Mouse (Mus musculus) liver, embryonic 13.5 days (tissue): ENCODE results near the gene 9430007A20Rik. TPM values are rescaled to one million over a fixed set of nuclear protein-coding genes. Genes with fewer than 3 reads are reported as not detected.
"Not testable (repeated sequence)": the region's sequence is repeated elsewhere in the genome, so short reads cannot be mapped to it uniquely, and the experiment has no call there.

ENCODE experiments used
- ATAC-seq: fragments of 200-750 bp; cut with Nextera tagmentation; 2 replicates; pipeline ENCODE4 v1.8.0; 2017; ENCODE audit warnings: low read depth, mild to moderate bottlenecking, moderate number of reproducible peaks, moderate library complexity
- DNase-seq: peaks from one replicate; pipeline ENCODE4 v3.0.0; 2022
- H3K27ac ChIP-seq: fragments of 300-500 bp; sonication (generic); 2 replicates; pipeline ENCODE4 v1.5.1; 2015; ENCODE audit warnings: moderate library complexity, mild to moderate bottlenecking, inconsistent platforms
- H3K27me3 ChIP-seq: fragments of 300-500 bp; sonication (generic); 2 replicates; pipeline ENCODE4 v1.6.1; 2015; ENCODE audit warnings: mild to moderate bottlenecking, inconsistent platforms
- H3K36me3 ChIP-seq: fragments of 300-500 bp; sonication (generic); 2 replicates; pipeline ENCODE4 v1.6.1; 2015; ENCODE audit warnings: mild to moderate bottlenecking, inconsistent platforms
- H3K4me1 ChIP-seq: fragments of 300-500 bp; sonication (generic); replicated peaks from 2 replicates; pipeline ENCODE4 v1.6.1; 2015; ENCODE audit warnings: inconsistent platforms
- H3K4me2 ChIP-seq: fragments of 300-500 bp; sonication (generic); 2 replicates; pipeline ENCODE4 v1.6.1; 2015; ENCODE audit warnings: inconsistent platforms, mild to moderate bottlenecking, moderate library complexity
- H3K4me3 ChIP-seq: fragments of 300-500 bp; sonication (generic); replicated peaks from 2 replicates; pipeline ENCODE4 v1.5.1; 2015; ENCODE audit warnings: mild to moderate bottlenecking, inconsistent platforms
- H3K9ac ChIP-seq: fragments of 300-500 bp; sonication (generic); 2 replicates; pipeline ENCODE4 v1.6.1; 2015; ENCODE audit warnings: mild to moderate bottlenecking, inconsistent platforms
- H3K9me3 ChIP-seq: fragments of 300-500 bp; sonication (generic); replicated peaks from 2 replicates; pipeline ENCODE4 v1.6.1; 2016; ENCODE audit warnings: inconsistent platforms
- whole genome bisulfite sequencing: fragments of 180-500 bp; shearing (Covaris S2); methylation state at CpG from one replicate; pipeline ENCODE4 v1.1.7; 2015; ENCODE audit not compliant: insufficient replicate concordance; 5-methylcytosine and 5-hydroxymethylcytosine counted together
- polyA plus RNA-seq: library from polyadenylated mRNA; unstranded; fragments of >200 nt; fragmentation: Nextera tagmentation; extraction: Ambion mirVana; gene quantifications from 2 replicates; pipeline ENCODE4 v1.2.1, GENCODE M21; 2015

The 9430007A20Rik gene
- not detected in 2 replicates for polyA plus RNA-seq

- Histone ChIP-seq H3K9me3 (peaks cover 6% of the 10 kb centered on the region; the same call in 1 of the 2 replicates), H3K4me1 (no peaks in the 10 kb centered on the region), H3K36me3 (no peaks in the 10 kb centered on the region), H3K4me3 (no peak within 1 kb of the TSS), H3K4me2 (no peak within 1 kb of the TSS), H3K27me3 (no peaks in the 10 kb centered on the region), H3K9ac (no peak within 1 kb of the TSS), H3K27ac (no peak within 1 kb of the TSS)
- ATAC-seq (no peak), DNase-seq (no peak)
- 54% methylated on average over 5 of the region's 5 CpGs for WGBS
Observed at GRCm38 (mm10) chr4:144519522-144519921, at the start of gene 9430007A20Rik. TSS of gene 9430007A20Rik (plus strand) at chr4:144519822.

- Histone ChIP-seq H3K4me3 (no peak overlapping the region), H3K9me3 (no peaks in the 10 kb centered on the region), H3K27ac (no peak overlapping the region), H3K4me1 (no peaks in the 10 kb centered on the region), H3K4me2 (no peak overlapping the region), H3K36me3 (no peaks in the 10 kb centered on the region), H3K9ac (no peak overlapping the region), H3K27me3 (no peaks in the 10 kb centered on the region)
- ATAC-seq, result no peak
- no peak for DNase-seq
Observed at GRCm38 (mm10) chr4:144493331-144493730, 26.3 kb upstream of the 9430007A20Rik start.

- H3K9me3 ChIP-seq, result peaks cover 9% of the 10 kb centered on the region; the same call in 1 of the 2 replicates
- no peak overlapping the region for H3K9ac ChIP-seq
- no peaks in the 10 kb centered on the region for H3K4me1 ChIP-seq
- DNase-seq (no peak), ATAC-seq (no peak)
- no peak overlapping the region for H3K27ac ChIP-seq
- 41% methylated on average over 1 of the region's 1 CpGs for WGBS
- no peak overlapping the region for H3K4me2 ChIP-seq
- no peak overlapping the region for H3K4me3 ChIP-seq
- H3K27me3 ChIP-seq, result no peaks in the 10 kb centered on the region
- H3K36me3 ChIP-seq, result no peaks in the 10 kb centered on the region
Observed at GRCm38 (mm10) chr4:144506518-144506917, 13.1 kb upstream of the 9430007A20Rik start.

- no peak overlapping the region for H3K9ac ChIP-seq
- no peak overlapping the region for H3K4me2 ChIP-seq
- WGBS, result 47% methylated on average over 1 of the region's 1 CpGs
- no peaks in the 10 kb centered on the region for H3K4me1 ChIP-seq
- DNase-seq (no peak), ATAC-seq (no peak)
- peaks cover 19% of the 10 kb centered on the region; the same call in 1 of the 2 replicates for H3K9me3 ChIP-seq
- H3K27ac ChIP-seq, result no peak overlapping the region
- H3K4me3 ChIP-seq, result no peak overlapping the region
- H3K27me3 ChIP-seq, result no peaks in the 10 kb centered on the region
- H3K36me3 ChIP-seq, result no peaks in the 10 kb centered on the region
Observed at GRCm38 (mm10) chr4:144544689-144545088, 25.1 kb downstream of the 9430007A20Rik start.

GRCm38 (mm10) chr4:144545339-144545738 lies 25.7 kb downstream of the 9430007A20Rik start:
- ATAC-seq, H3K27ac ChIP-seq, DNase-seq, H3K9ac ChIP-seq, H3K4me3 ChIP-seq, H3K36me3 ChIP-seq, H3K27me3 ChIP-seq, H3K4me2 ChIP-seq, H3K4me1 ChIP-seq: not testable (repeated sequence)
- H3K9me3 ChIP-seq, result peaks cover 15% of the 10 kb centered on the region; the same call in 1 of the 2 replicates
- WGBS, result 79% methylated on average over 13 of the region's 13 CpGs

- DNase-seq (no peak), ATAC-seq (no peak)
- no peak overlapping the region for H3K4me3 ChIP-seq
- peaks cover 16% of the 10 kb centered on the region; the same call in 1 of the 2 replicates for H3K9me3 ChIP-seq
- no peak overlapping the region for H3K4me2 ChIP-seq
- no peak overlapping the region for H3K27ac ChIP-seq
- H3K36me3 ChIP-seq, result no peaks in the 10 kb centered on the region
- no peaks in the 10 kb centered on the region for H3K4me1 ChIP-seq
- no peak overlapping the region for H3K9ac ChIP-seq
- no peaks in the 10 kb centered on the region for H3K27me3 ChIP-seq
Observed at GRCm38 (mm10) chr4:144551156-144551555, 31.5 kb downstream of the 9430007A20Rik start.

- H3K9ac ChIP-seq, result no peak overlapping the region
- H3K4me2 ChIP-seq, result no peak overlapping the region
- H3K4me1 ChIP-seq, result no peaks in the 10 kb centered on the region
- H3K36me3 ChIP-seq, result no peaks in the 10 kb centered on the region
- DNase-seq (no peak), ATAC-seq (no peak)
- no peaks in the 10 kb centered on the region for H3K27me3 ChIP-seq
- H3K9me3 ChIP-seq, result peaks cover 9% of the 10 kb centered on the region; the same call in 1 of the 2 replicates
- H3K27ac ChIP-seq, result no peak overlapping the region
- no peak overlapping the region for H3K4me3 ChIP-seq
Observed at GRCm38 (mm10) chr4:144559792-144560191, 40.2 kb downstream of the 9430007A20Rik start.

GRCm38 (mm10) chr4:144561205-144561604 lies 41.6 kb downstream of the 9430007A20Rik start:
- H3K4me2 ChIP-seq, result no peak overlapping the region
- no peak overlapping the region for H3K27ac ChIP-seq
- peaks cover 3% of the 10 kb centered on the region; the same call in 1 of the 2 replicates for H3K9me3 ChIP-seq
- no peak overlapping the region for H3K4me3 ChIP-seq
- ATAC-seq (no peak), DNase-seq (no peak)
- WGBS, result 31% methylated on average over 2 of the region's 2 CpGs
- no peaks in the 10 kb centered on the region for H3K4me1 ChIP-seq
- H3K27me3 ChIP-seq, result no peaks in the 10 kb centered on the region
- no peak overlapping the region for H3K9ac ChIP-seq
- H3K36me3 ChIP-seq, result no peaks in the 10 kb centered on the region

- DNase-seq, result no peak
- Histone ChIP-seq H3K9ac (no peak within 1 kb of the TSS), H3K36me3 (no peaks in the 10 kb centered on the region), H3K27me3 (no peaks in the 10 kb centered on the region), H3K4me1 (no peaks in the 10 kb centered on the region), H3K4me2 (no peak within 1 kb of the TSS), H3K27ac (no peak within 1 kb of the TSS), H3K4me3 (no peak within 1 kb of the TSS), H3K9me3 (no peaks in the 10 kb centered on the region; the same call in 1 of the 2 replicates)
- no peak for ATAC-seq
- 70% methylated on average over 1 of the region's 1 CpGs for WGBS
Observed at GRCm38 (mm10) chr4:144565034-144565433, 45.4 kb downstream of the 9430007A20Rik start, which contains the start of gene Gm13124. TSS of gene Gm13124 (minus strand) at chr4:144565134.

- no peaks in the 10 kb centered on the region for H3K4me1 ChIP-seq
- H3K9me3 ChIP-seq, result no peaks in the 10 kb centered on the region
- H3K4me2 ChIP-seq, result no peak overlapping the region
- ATAC-seq (no peak), DNase-seq (no peak)
- H3K36me3 ChIP-seq, result no peaks in the 10 kb centered on the region
- H3K27ac ChIP-seq, result no peak overlapping the region
- no peak overlapping the region for H3K9ac ChIP-seq
- no peak overlapping the region for H3K4me3 ChIP-seq
- H3K27me3 ChIP-seq, result no peaks in the 10 kb centered on the region
Observed at GRCm38 (mm10) chr4:144567752-144568151, 48.1 kb downstream of the 9430007A20Rik start.
